Comparison of ENCODE assay signal across 26 mouse cellular contexts in genomic region chr5:32820471-32820870, GRCm38 (mm10). TPM values are rescaled to one million over a fixed set of nuclear protein-coding genes. Genes with fewer than 3 reads are reported as not detected.
DNase-seq lines count a peak whose midpoint lies in the region; ATAC-seq and TF ChIP-seq lines count a peak whose summit lies in the region.
"Had no signal": no experiment of that assay in that cellular context is flagged by ENCODE, and none has a peak within 500 bp of the region (broad histone marks: within the 10 kb centered on the region; RNA-seq: fewer than 3 reads in every experiment).

No protein-coding gene starts in this region.

- no peaks in the 10 kb centered on the region for H3K27me3 ChIP-seq in liver, embryonic 12.5 days (replicated peaks)
- H3K27me3 ChIP-seq: embryonic facial prominence, embryonic 12.5 days; forebrain, embryonic 12.5 days; heart, embryonic 15.5 days; hindbrain, embryonic 13.5 days had no signal

- peak overlapping the region; percentile 81 for H3K27ac ChIP-seq in layer of hippocampus, adult 2 months
- H3K27ac ChIP-seq in liver, embryonic 12.5 days, result no peak overlapping the region
- H3K27ac ChIP-seq: embryonic facial prominence, embryonic 12.5 days; forebrain, embryonic 12.5 days; heart, adult 2 months; heart, embryonic 15.5 days; hindbrain, embryonic 13.5 days; hindbrain, postnatal 0 days had no signal

- no peak for TF ChIP-seq CTCF in layer of hippocampus, adult 2 months (conservative IDR thresholded peaks at IDR 0.05)

- peaks cover 80% of the 10 kb centered on the region for H3K36me3 ChIP-seq in liver, embryonic 12.5 days

- 91% methylated on average over 8 of the region's 8 CpGs for WGBS in liver, embryonic 12.5 days (ENCODE audit: insufficient replicate concordance)

- ATAC-seq in liver, embryonic 12.5 days, result no peak
- ATAC-seq: CD4-positive, CD25-positive, alpha-beta regulatory T cell, adult 4 months; forebrain, embryonic 16.5 days; hindbrain, postnatal 0 days had no signal

- no peaks in the 10 kb centered on the region for H3K4me1 ChIP-seq in liver, embryonic 12.5 days
- H3K4me1 ChIP-seq: embryonic facial prominence, embryonic 12.5 days; forebrain, embryonic 12.5 days; heart, embryonic 15.5 days; hindbrain, embryonic 13.5 days had no signal

- peak; percentile 52 for DNase-seq in brain, adult 2 months (ENCODE audit: low read depth, low spot score)
- peak; percentile 43 to 50 for DNase-seq in layer of hippocampus, adult 2 months (ENCODE audit: low spot score in 2 of 2)
- DNase-seq in layer of hippocampus, postnatal 10 days (ENCODE audit: low spot score in 2 of 2), result peak; percentile 25 to 34
- peak; percentile 6 for DNase-seq in telencephalon, adult 2 months (ENCODE audit: low read depth, low spot score)
- DNase-seq in adrenal gland, adult 8-10 months, result no peak
- DNase-seq in cerebellum, postnatal 36 days, result no peak
- DNase-seq: adrenal gland, postnatal 10 days; B cell, adult 2 months; cerebellum, adult 11-12 months; cerebellum, adult 9-11 months; embryo, embryonic 11 days; gastrocnemius, postnatal 10 days; heart, adult 2 months; heart, postnatal 14 days had no signal

- H3K4me3 ChIP-seq in layer of hippocampus, adult 2 months, result no peak overlapping the region; the same call in 1 of the 2 replicates
- H3K4me3 ChIP-seq in liver, embryonic 12.5 days, result no peak overlapping the region
- H3K4me3 ChIP-seq: embryonic facial prominence, embryonic 12.5 days; forebrain, embryonic 12.5 days; heart, adult 2 months; heart, embryonic 15.5 days; hindbrain, embryonic 13.5 days had no signal

- H3K4me2 ChIP-seq in liver, embryonic 12.5 days, result no peak overlapping the region
- H3K4me2 ChIP-seq: embryonic facial prominence, embryonic 12.5 days; forebrain, embryonic 12.5 days; heart, embryonic 11.5 days; heart, embryonic 15.5 days; hindbrain, embryonic 13.5 days had no signal

- no peak overlapping the region for H3K9ac ChIP-seq in liver, embryonic 12.5 days
- H3K9ac ChIP-seq: embryonic facial prominence, embryonic 12.5 days; forebrain, embryonic 12.5 days; heart, embryonic 15.5 days; hindbrain, embryonic 13.5 days had no signal

- H3K9me3 ChIP-seq in liver, embryonic 12.5 days (replicated peaks), result no peaks in the 10 kb centered on the region
- H3K9me3 ChIP-seq: embryonic facial prominence, embryonic 12.5 days; forebrain, embryonic 12.5 days; G1E; heart, embryonic 15.5 days; hindbrain, embryonic 13.5 days had no signal

RNA-seq across cellular contexts. Expression of gene Gm20671, which starts 6.4 kb away (rescaled TPM):
- total RNA-seq in layer of hippocampus, adult 2 months (2021), result not detected
- total RNA-seq in layer of hippocampus, postnatal 10 days (2021), result not detected
- total RNA-seq in adrenal gland, adult 8-10 months (2022), result not detected
- polyA plus RNA-seq in liver, embryonic 12.5 days (2016; fragmentation: Nextera tagmentation; extraction: Ambion mirVana), result not detected in 2 replicates
- total RNA-seq: adrenal gland, postnatal 10 days; adrenal gland, postnatal 4 days; gastrocnemius, postnatal 10 days; heart, postnatal 14 days had no signal
- polyA plus RNA-seq: CD4-positive, CD25-positive, alpha-beta regulatory T cell, adult 4 months; embryonic facial prominence, embryonic 12.5 days; forebrain, embryonic 12.5 days; forebrain, embryonic 16.5 days; frontal cortex, adult 2 months; heart, embryonic 11.5 days; heart, embryonic 15.5 days; hindbrain, embryonic 13.5 days; hindbrain, postnatal 0 days had no signal

RNA-seq across cellular contexts. Expression of gene Prr14l, which starts 33.6 kb away (rescaled TPM):
- 10 to 100 TPM; 50.4 to 58.9 TPM for total RNA-seq in layer of hippocampus, adult 2 months (2021)
- 10 to 100 TPM; 44.0 to 44.9 TPM for total RNA-seq in layer of hippocampus, postnatal 10 days (2021)
- 10 to 100 TPM; 31.5 to 40.2 (median 37.0) TPM for total RNA-seq in adrenal gland, adult 8-10 months (2022)
- 15.0 and 15.3 TPM in 2 replicates for polyA plus RNA-seq in liver, embryonic 12.5 days (2016; fragmentation: Nextera tagmentation; extraction: Ambion mirVana)

RNA-seq across cellular contexts. Expression of gene Pisd, which starts 35.0 kb away (rescaled TPM):
- 10 to 100 TPM; 61.7 to 67.0 TPM for total RNA-seq in layer of hippocampus, adult 2 months (2021)
- total RNA-seq in layer of hippocampus, postnatal 10 days (2021), result 10 to 100 TPM; 52.3 to 55.6 TPM
- total RNA-seq in adrenal gland, adult 8-10 months (2022), result 10 to 100 TPM; 71.1 to 84.8 (median 73.5) TPM
- 42.9 and 46.7 TPM in 2 replicates for polyA plus RNA-seq in liver, embryonic 12.5 days (2016; fragmentation: Nextera tagmentation; extraction: Ambion mirVana)

RNA-seq across cellular contexts. Expression of gene Depdc5, which starts 43.0 kb away (rescaled TPM):
- 10 to 100 TPM; 67.8 to 73.2 TPM for total RNA-seq in layer of hippocampus, adult 2 months (2021)
- total RNA-seq in layer of hippocampus, postnatal 10 days (2021), result 10 to 100 TPM; 47.0 to 60.7 TPM
- 10 to 100 TPM; 44.4 to 50.4 (median 45.5) TPM for total RNA-seq in adrenal gland, adult 8-10 months (2022)
- polyA plus RNA-seq in liver, embryonic 12.5 days (2016; fragmentation: Nextera tagmentation; extraction: Ambion mirVana), result 14.3 and 14.4 TPM in 2 replicates

Comparison
In these comparisons a context has a peak if more than half of its experiments do, and no peak if none do; other contexts are left out.
1. DNase-seq: peak in brain, adult 2 months (single experiment), layer of hippocampus, adult 2 months (2 of 2), layer of hippocampus, postnatal 10 days (2 of 2) and telencephalon, adult 2 months (single experiment); none in adrenal gland, adult 8-10 months (single experiment) and cerebellum, postnatal 36 days (0 of 2).